Mouse (Mus musculus) c-Kit-positive CD71-positive TER-119-positive erythroid progenitor cells, embryonic 14.5 days (primary cell): ENCODE measurements around the gene Dffa.

Source experiments
- DNase-seq: peaks from one replicate; pipeline ENCODE4 v3.0.0-alpha.2; 2013; ENCODE audit warnings: low spot score

The Dffa gene

GRCm38 (mm10) chr4:149103875-149104561, at the start of gene Dffa:
Dffa (plus strand) TSS chr4:149104146.
- DNase-seq, result peak; percentile 83

GRCm38 (mm10) chr4:149055847-149056246, 48.1 kb upstream of the Dffa start:
- DNase-seq, result no peak

GRCm38 (mm10) chr4:149056957-149057356, 47.0 kb upstream of the Dffa start:
- no peak for DNase-seq

- no peak for DNase-seq
These were observed 46.5 kb upstream of the Dffa start for GRCm38 (mm10) chr4:149057470-149057869.

- DNase-seq, result no peak
These were observed 45.6 kb upstream of the Dffa start for GRCm38 (mm10) chr4:149058298-149058697.

- no peak for DNase-seq
These were observed 44.2 kb upstream of the Dffa start for GRCm38 (mm10) chr4:149059713-149060112.

GRCm38 (mm10) chr4:149060621-149061431, 43.1 kb upstream of the Dffa start:
- DNase-seq, result no peak

- no peak for DNase-seq
These were observed 42.6 kb upstream of the Dffa start for GRCm38 (mm10) chr4:149061432-149061718.

- DNase-seq, result no peak
These were observed 41.3 kb upstream of the Dffa start for GRCm38 (mm10) chr4:149062406-149063318.

- no peak for DNase-seq
These were observed 39.7 kb upstream of the Dffa start for GRCm38 (mm10) chr4:149064061-149064854.

GRCm38 (mm10) chr4:149066672-149067551, 37.0 kb upstream of the Dffa start:
- no peak for DNase-seq

- DNase-seq, result no peak
These were observed 28.9 kb upstream of the Dffa start for GRCm38 (mm10) chr4:149075073-149075472.

- peak; percentile 42 for DNase-seq
These were observed 27.9 kb upstream of the Dffa start for GRCm38 (mm10) chr4:149075871-149076575.

GRCm38 (mm10) chr4:149078261-149078660, 25.7 kb upstream of the Dffa start:
- DNase-seq, result no peak

GRCm38 (mm10) chr4:149079629-149080028, 24.3 kb upstream of the Dffa start:
- DNase-seq, result no peak

GRCm38 (mm10) chr4:149080111-149080510, 23.8 kb upstream of the Dffa start:
- DNase-seq, result no peak

- DNase-seq, result no peak
These were observed 22.4 kb upstream of the Dffa start for GRCm38 (mm10) chr4:149081528-149081927.

GRCm38 (mm10) chr4:149085381-149085780, 18.6 kb upstream of the Dffa start:
- DNase-seq, result no peak

- DNase-seq, result no peak
These were observed 12.6 kb upstream of the Dffa start for GRCm38 (mm10) chr4:149091364-149091763.

- DNase-seq, result no peak
These were observed 6.0 kb upstream of the Dffa start for GRCm38 (mm10) chr4:149097956-149098355.
